In genomic region chr7:70424231-70424620, GRCm38 (mm10) we compare ENCODE assay signal across 19 mouse cellular contexts. TPM values are rescaled to one million over a fixed set of nuclear protein-coding genes. Genes with fewer than 3 reads are reported as not detected.
A peak's percentile ranks its signal among the peaks of the same experiment; 100 is the strongest.
DNase-seq lines count a peak whose midpoint lies in the region; ATAC-seq lines count a peak whose summit lies in the region.
"Had no signal": no experiment of that assay in that cellular context is flagged by ENCODE, and none has a peak within 500 bp of the region (broad histone marks: within the 10 kb centered on the region; RNA-seq: fewer than 3 reads in every experiment).

No protein-coding gene starts in this region.

- H3K27me3 ChIP-seq in hindbrain, embryonic 11.5 days (ENCODE audit: control insufficient read depth, insufficient read depth, low read length), result no peaks in the 10 kb centered on the region
- no peaks in the 10 kb centered on the region for H3K27me3 ChIP-seq in midbrain, embryonic 14.5 days (ENCODE audit: control insufficient read depth, insufficient read depth, low read length)
- H3K27me3 ChIP-seq in heart, embryonic 12.5 days (replicated peaks), result no peaks in the 10 kb centered on the region
- H3K27me3 ChIP-seq: limb, embryonic 15.5 days had no signal

- H3K4me2 ChIP-seq in hindbrain, embryonic 11.5 days (replicated peaks; ENCODE audit: low read depth, low read length), result no peak overlapping the region
- no peak overlapping the region for H3K4me2 ChIP-seq in midbrain, embryonic 14.5 days (ENCODE audit: low read length)
- no peak overlapping the region for H3K4me2 ChIP-seq in heart, embryonic 12.5 days
- H3K4me2 ChIP-seq: heart, embryonic 11.5 days; limb, embryonic 15.5 days had no signal

- peak; percentile 95 for ATAC-seq in hindbrain, embryonic 11.5 days (ENCODE audit: low FRiP score)
- ATAC-seq in midbrain, embryonic 14.5 days (ENCODE audit: low FRiP score, low TSS enrichment), result peak; percentile 93
- no peak for ATAC-seq in heart, embryonic 12.5 days (ENCODE audit: insufficient number of reproducible peaks, low FRiP score)

- no peak overlapping the region for H3K9ac ChIP-seq in hindbrain, embryonic 11.5 days (ENCODE audit: low read depth, low read length)
- H3K9ac ChIP-seq in midbrain, embryonic 14.5 days (replicated peaks; ENCODE audit: low read length), result no peak overlapping the region
- no peak overlapping the region for H3K9ac ChIP-seq in heart, embryonic 12.5 days
- H3K9ac ChIP-seq: limb, embryonic 15.5 days had no signal

- no peaks in the 10 kb centered on the region for H3K4me1 ChIP-seq in hindbrain, embryonic 11.5 days (replicated peaks; ENCODE audit: control insufficient read depth, insufficient read depth, low read length)
- peaks cover 7% of the 10 kb centered on the region; the same call in 1 of the 2 replicates for H3K4me1 ChIP-seq in midbrain, embryonic 14.5 days (ENCODE audit: control insufficient read depth, insufficient read depth, low read length)
- no peaks in the 10 kb centered on the region for H3K4me1 ChIP-seq in heart, embryonic 12.5 days (replicated peaks)
- H3K4me1 ChIP-seq: limb, embryonic 15.5 days had no signal

- no peaks in the 10 kb centered on the region for H3K36me3 ChIP-seq in hindbrain, embryonic 11.5 days (ENCODE audit: control insufficient read depth, insufficient read depth, low read length)
- H3K36me3 ChIP-seq in midbrain, embryonic 14.5 days (ENCODE audit: control insufficient read depth, insufficient read depth, low read length), result no peaks in the 10 kb centered on the region
- no peaks in the 10 kb centered on the region for H3K36me3 ChIP-seq in heart, embryonic 12.5 days
- H3K36me3 ChIP-seq: limb, embryonic 15.5 days had no signal

- no peak overlapping the region for H3K27ac ChIP-seq in hindbrain, embryonic 11.5 days (ENCODE audit: low read depth, low read length)
- H3K27ac ChIP-seq in midbrain, embryonic 14.5 days (replicated peaks; ENCODE audit: low read depth, low read length), result peak overlapping the region; percentile 38; the same call in 1 of the 2 replicates
- H3K27ac ChIP-seq in heart, embryonic 12.5 days (ENCODE audit: poor library complexity, severe bottlenecking), result no peak overlapping the region
- H3K27ac ChIP-seq: limb, embryonic 15.5 days had no signal

- H3K4me3 ChIP-seq in hindbrain, embryonic 11.5 days (ENCODE audit: low read depth, low read length), result no peak overlapping the region
- H3K4me3 ChIP-seq in midbrain, embryonic 14.5 days (replicated peaks; ENCODE audit: low read depth, low read length), result no peak overlapping the region
- H3K4me3 ChIP-seq in heart, embryonic 12.5 days, result no peak overlapping the region
- H3K4me3 ChIP-seq: limb, embryonic 15.5 days; myocyte had no signal

- WGBS in hindbrain, embryonic 11.5 days, result 30% methylated on average over 4 of the region's 4 CpGs
- WGBS in midbrain, embryonic 14.5 days, result 9% methylated on average over 4 of the region's 4 CpGs
- 76% methylated on average over 4 of the region's 4 CpGs for WGBS in heart, embryonic 12.5 days

- H3K9me3 ChIP-seq in hindbrain, embryonic 11.5 days (ENCODE audit: control insufficient read depth, low read length), result no peaks in the 10 kb centered on the region
- H3K9me3 ChIP-seq in midbrain, embryonic 14.5 days (ENCODE audit: control insufficient read depth, low read length), result no peaks in the 10 kb centered on the region
- no peaks in the 10 kb centered on the region for H3K9me3 ChIP-seq in heart, embryonic 12.5 days (replicated peaks)
- H3K9me3 ChIP-seq: limb, embryonic 15.5 days had no signal

- peak; percentile 10 for DNase-seq in R1 (ENCODE audit: low read depth, low spot score)
- peak; percentile 23 for DNase-seq in embryo, embryonic 11.5 days (ENCODE audit: low read depth, low spot score)
- DNase-seq in hindbrain, embryonic 11.5 days (ENCODE audit: low spot score), result peak; percentile 73
- DNase-seq in midbrain, embryonic 14.5 days, result peak; percentile 85
- no peak for DNase-seq in left cerebral cortex, adult 18-20 months (ENCODE audit: low spot score in 2 of 2)
- DNase-seq in heart, adult 8-10 months (ENCODE audit: low spot score), result no peak
- DNase-seq in yolk sac, embryonic 10.5 days (ENCODE audit: low spot score), result no peak
- DNase-seq: cerebellum, adult 18-20 months; gastrocnemius, postnatal 10 days; lung, adult 18-20 months; lung, postnatal 4 days; right cerebral cortex, postnatal 14 days; thymus, adult 2 months had no signal

RNA-seq across cellular contexts. Expression of gene Nr2f2, which starts 57.7 kb away (rescaled TPM):
- polyA plus RNA-seq in hindbrain, embryonic 11.5 days (2014; fragmentation: Nextera tagmentation; extraction: Ambion mirVana), result 95.6 and 120 TPM in 2 replicates
- 113 and 120 TPM in 2 replicates for polyA plus RNA-seq in midbrain, embryonic 14.5 days (2014; fragmentation: Nextera tagmentation; extraction: Ambion mirVana)
- 10 to 100 TPM; 35.3 to 42.7 TPM for total RNA-seq in left cerebral cortex, adult 18-20 months (2021)
- 10 to 100 TPM; 12.5 to 23.1 (median 20.3) TPM for total RNA-seq in heart, adult 8-10 months (2022)
- polyA plus RNA-seq in heart, embryonic 12.5 days (2016; fragmentation: Nextera tagmentation; extraction: Ambion mirVana), result 26.5 and 27.7 TPM in 2 replicates
- total RNA-seq: hematopoietic stem cell, adult 5-6 weeks; MEL had no signal

Comparison
In these comparisons a context has a peak if more than half of its experiments do, and no peak if none do; other contexts are left out.
1. DNase-seq: peak in R1 (single experiment), embryo, embryonic 11.5 days (single experiment), hindbrain, embryonic 11.5 days (single experiment) and midbrain, embryonic 14.5 days (single experiment); none in left cerebral cortex, adult 18-20 months (0 of 2), heart, adult 8-10 months (single experiment) and yolk sac, embryonic 10.5 days (single experiment).